Mouse (Mus musculus) left cerebral cortex, adult 9 months (tissue): Measurements from ENCODE around the gene Mnt.

Source experiments
- DNase-seq, 2 experiments: peaks; one replicate each; pipeline ENCODE4 v3.0.0; 2022; ENCODE audit warnings: low spot score in 2 of 2

The Mnt gene

GRCm38 (mm10) chr11:74845784-74846183, 15.1 kb downstream of the Mnt start:
- no peak for DNase-seq

DNA sequence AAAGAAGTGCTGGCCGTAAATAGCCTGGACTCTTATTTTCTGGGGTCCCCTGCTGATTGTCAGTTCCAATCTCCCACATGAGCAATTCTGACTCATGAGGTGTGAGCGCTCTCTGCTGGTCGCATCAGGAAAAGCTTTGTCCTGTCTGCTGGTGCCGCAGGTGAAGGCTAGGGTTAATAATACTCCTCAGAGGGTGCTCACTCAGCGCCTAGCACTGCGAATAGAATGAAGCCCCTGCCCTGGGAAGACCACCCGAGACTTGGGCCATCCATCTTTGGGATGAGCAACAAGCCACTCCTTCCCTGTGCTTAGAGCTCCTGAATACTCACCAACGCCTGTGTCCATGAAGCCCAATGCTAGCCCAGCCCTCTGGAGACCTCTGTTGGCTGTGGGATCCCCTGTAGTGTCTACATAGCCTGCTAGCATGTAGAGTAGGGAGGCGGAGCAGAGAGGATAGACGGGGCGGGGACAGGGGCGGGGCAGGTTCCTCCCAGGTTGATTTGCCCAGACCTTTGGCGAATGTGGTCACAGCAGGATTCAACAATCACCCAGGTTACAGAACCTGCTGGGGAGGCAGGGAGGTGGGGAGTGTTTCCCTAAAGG, 17.3 kb downstream of the Mnt start:
- peak in 1 of 2 experiments; percentile 77 for DNase-seq

GRCm38 (mm10) chr11:74850998-74851661, 20.4 kb downstream of the Mnt start:
- no peak for DNase-seq

GRCm38 (mm10) chr11:74857756-74858155, 27.0 kb downstream of the Mnt start:
- no peak for DNase-seq

- no peak for DNase-seq
These were observed 31.4 kb downstream of the Mnt start for GRCm38 (mm10) chr11:74862129-74862528.

DNA sequence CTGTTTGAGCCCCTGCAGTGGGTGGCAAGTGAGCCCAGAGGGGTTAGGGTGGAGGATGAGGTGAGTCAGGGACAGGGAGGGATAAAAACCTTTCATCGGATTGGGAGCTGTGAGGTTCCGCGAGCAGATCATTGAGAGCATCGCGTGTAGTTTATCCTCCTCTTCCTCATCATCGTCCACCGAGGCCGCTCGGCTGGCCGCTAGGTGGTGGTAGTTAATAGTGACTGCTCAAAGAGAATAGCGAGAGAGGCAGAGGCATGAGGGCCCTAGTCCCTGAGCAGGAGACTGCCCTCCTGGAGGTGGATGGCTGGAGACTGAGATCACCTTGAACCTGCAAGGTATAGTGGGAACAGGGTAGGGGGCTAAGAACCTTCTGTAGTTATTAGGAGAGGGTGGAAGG, 32.8 kb downstream of the Mnt start:
- DNase-seq: no peak

DNA sequence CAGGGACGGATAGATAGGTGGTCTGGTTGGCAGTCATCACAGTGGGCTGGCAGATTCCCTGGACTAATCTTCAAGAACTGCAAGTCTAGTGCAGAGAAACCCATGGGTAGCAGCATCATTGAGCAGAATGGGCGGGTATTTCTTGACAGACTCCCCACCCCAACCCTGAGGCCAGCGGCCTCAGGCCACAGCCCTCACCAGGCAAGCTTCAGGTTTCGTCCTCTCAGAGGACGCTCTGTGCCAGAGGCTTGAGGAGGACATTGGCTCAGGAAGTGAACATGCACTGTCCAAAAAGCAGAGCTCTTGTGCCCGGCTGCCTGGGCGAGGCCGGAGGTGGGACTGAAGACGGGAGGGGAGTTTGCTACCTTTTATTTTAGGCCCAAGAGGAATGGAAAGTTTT, 33.7 kb downstream of the Mnt start:
- DNase-seq: no peak

DNA sequence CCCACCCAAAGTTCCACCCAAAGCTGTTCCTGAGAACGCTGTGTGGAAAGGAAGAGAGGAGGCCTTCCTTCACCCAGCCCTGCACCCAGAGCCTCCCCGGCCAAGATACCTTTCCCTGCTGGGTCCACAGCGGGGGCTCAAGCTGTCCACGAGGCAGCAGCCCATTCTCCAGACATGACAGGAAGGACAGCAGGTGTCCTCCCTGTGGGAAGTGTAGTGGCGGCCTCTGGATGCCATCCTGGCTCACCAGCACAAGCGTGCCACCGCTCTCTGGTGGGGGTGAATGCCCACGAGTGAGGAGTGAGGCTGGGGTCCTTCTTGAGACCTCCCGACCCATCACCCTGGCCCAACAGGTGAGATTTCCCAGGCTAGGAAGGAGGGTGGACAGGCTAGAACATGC, 34.5 kb downstream of the Mnt start:
- DNase-seq: no peak

GRCm38 (mm10) chr11:74866640-74867039, 35.9 kb downstream of the Mnt start:
- peak in 1 of 2 experiments; percentile 46 for DNase-seq

- no peak for DNase-seq
These were observed 36.5 kb downstream of the Mnt start for GRCm38 (mm10) chr11:74867181-74867580.

- no peak for DNase-seq
These were observed 37.5 kb downstream of the Mnt start for GRCm38 (mm10) chr11:74868046-74868760.

DNA sequence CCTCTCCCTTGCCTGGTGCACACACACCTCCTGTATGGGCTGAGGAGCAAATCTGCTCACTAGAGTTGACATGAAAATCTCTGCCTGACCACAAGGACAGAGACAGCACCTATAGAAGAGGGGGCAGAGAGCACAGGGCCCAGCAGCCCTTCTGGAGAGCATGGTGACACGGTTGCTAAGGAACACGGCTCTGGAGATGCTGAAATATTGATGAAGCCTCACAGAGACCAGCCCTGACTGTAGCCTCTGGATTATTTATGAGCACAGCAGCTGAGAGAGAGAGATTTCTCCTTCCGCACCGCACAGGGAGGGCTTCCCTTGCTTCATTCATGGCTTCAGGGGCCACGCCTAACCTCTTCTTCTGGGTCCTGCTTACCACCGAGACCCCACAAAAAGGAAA, 38.9 kb downstream of the Mnt start:
- DNase-seq: no peak

- no peak for DNase-seq
These were observed 39.8 kb downstream of the Mnt start for GRCm38 (mm10) chr11:74870544-74870943.

DNA sequence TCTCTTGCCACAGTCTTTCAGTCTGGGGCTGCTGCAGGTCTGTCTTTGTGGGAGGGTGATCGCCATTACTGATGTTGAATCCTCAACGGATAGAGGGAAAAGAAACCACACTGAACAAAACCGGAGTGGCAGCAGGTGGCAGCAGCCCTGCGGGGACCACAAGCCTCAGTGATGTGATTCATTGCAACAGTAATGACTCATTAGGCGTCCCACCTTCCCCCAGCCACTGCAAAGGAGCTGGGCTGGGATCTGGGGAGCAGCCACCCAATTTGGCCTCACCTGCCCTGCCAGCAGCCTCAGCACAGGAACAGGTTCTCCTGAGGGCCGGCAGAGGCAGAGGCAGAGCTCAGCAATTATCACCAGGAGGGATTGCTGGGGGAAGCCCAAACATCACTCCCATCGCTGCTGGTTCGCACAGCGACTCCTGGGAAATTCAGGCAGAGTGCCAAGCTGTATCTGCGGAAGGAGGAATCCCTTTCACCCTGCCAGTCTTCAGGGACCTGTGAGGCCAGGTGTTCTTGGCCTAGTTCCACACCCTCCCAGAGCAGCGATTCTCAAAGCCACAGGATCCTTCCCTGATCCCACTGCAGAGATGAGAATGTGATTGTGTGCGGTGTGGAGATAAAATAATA, 40.4 kb downstream of the Mnt start:
- DNase-seq: peak in 1 of 2 experiments; percentile 67

- peak in 1 of 2 experiments; percentile 60 for DNase-seq
These were observed 43.9 kb downstream of the Mnt start for GRCm38 (mm10) chr11:74874630-74875029.

DNA sequence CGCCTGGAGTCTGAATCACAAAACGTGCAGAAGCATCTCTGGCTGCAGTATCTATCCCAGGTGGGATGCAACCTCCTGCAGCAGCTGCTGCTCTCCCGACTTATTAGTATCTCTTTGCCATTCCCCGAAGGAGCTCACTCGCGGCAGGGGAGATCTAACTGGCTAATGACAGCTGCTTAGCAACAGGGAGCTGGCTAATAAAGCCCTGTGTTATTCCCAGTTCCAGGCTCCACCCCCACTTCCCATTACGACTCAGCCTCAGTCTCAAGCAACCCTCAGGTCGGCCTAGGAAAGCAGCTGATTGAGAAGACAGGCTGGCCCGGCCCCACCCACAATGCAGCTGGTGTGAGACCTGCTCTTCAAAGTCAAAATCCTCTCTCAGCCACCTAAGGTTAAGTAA, 46.1 kb downstream of the Mnt start:
- DNase-seq: peak; percentile 71 to 72

GRCm38 (mm10) chr11:74880999-74881398, 50.3 kb downstream of the Mnt start:
- DNase-seq: no peak

DNA sequence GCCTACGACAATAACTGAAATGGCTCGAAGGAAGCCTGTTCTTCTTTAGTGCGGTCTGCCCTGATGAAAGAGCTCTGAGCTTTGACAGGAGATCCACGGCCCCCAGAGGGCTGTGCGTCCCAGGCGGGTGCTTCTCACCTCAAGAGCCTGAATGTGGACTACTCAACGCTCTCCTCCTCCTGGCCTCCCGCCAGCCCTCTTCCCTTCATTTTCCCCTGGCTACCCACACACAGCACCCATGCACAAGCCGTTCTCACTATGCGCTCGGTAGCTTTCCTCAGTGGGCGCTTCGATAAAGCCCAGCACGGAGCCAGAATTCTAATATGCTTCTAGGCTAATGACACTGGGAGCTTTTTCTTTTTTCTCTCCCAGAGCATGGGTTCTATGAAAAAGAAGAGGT, 51.3 kb downstream of the Mnt start:
- peak in 1 of 2 experiments; percentile 48 for DNase-seq

DNA sequence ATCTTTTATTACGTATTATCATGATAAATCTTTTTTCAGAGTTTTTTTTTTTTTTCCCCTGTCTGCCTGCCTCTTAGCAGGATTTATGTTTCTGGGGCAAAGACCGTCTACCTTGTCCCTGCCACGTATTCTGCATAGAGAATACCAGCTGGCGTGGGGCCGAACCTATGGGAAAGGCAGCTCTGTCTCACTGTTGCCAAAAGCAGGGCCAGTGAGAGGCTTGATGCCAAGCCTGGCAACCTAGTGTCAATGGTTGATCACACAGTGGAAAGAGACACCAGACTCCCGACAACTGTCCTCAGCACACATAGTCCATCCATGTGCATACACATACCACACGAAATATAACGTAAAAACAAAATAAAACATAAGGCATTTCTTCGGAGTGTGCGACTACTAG, 52.4 kb downstream of the Mnt start:
- no peak for DNase-seq

DNA sequence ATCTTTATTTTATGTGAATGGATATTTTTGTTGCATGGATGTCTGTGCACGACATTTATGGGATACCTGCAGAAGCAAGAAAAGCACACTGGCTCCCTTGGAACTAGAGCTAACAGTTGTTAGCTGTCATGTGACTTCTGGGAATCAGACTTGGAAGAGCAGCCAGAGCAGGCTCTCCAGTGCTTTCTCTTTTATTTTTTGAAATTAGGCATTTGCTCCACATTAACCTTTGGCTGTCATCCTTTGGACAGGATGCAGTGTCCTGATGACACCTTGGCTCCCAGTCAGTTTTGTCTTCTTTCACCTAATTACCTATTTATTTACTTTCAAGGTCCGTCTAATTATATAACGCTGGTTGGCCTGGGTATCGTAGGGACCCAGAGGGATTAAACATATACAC, 63.9 kb downstream of the Mnt start:
- DNase-seq: no peak
